Mouse (Mus musculus): Measurements from ENCODE around the gene Slc16a12. TPM values are rescaled to one million over a fixed set of nuclear protein-coding genes. Genes with fewer than 3 reads are reported as not detected.

The Slc16a12 gene
- polyA plus RNA-seq, 1 experiment from 2014 or later = 12.2 TPM

GRCm38 (mm10) chr19:34707571-34707970 is 39.5 kb downstream of the Slc16a12 start:
- no peaks in the 10 kb centered on the region for H3K36me3 ChIP-seq (replicated peaks)
- H3K4me3 ChIP-seq (replicated peaks) = no peak overlapping the region
- WGBS (ENCODE audit: insufficient replicate concordance) = 52% methylated on average over 2 of the region's 2 CpGs
- H3K9me3 ChIP-seq (replicated peaks) = no peaks in the 10 kb centered on the region
- no peaks in the 10 kb centered on the region for H3K27me3 ChIP-seq
- H3K4me2 ChIP-seq = no peak overlapping the region
- no peak overlapping the region for H3K27ac ChIP-seq (replicated peaks)
- no peaks in the 10 kb centered on the region for H3K4me1 ChIP-seq (replicated peaks)
- H3K9ac ChIP-seq = no peak overlapping the region
- no peak for ATAC-seq (ENCODE audit: insufficient read depth)

- H3K4me2 ChIP-seq = no peak overlapping the region
- H3K27ac ChIP-seq (replicated peaks) = no peak overlapping the region
- H3K4me3 ChIP-seq (replicated peaks) = no peak overlapping the region
- ATAC-seq (ENCODE audit: insufficient read depth) = no peak
- no peaks in the 10 kb centered on the region for H3K27me3 ChIP-seq
- H3K9me3 ChIP-seq (replicated peaks) = no peaks in the 10 kb centered on the region
- 55% methylated on average over 6 of the region's 6 CpGs for WGBS (ENCODE audit: insufficient replicate concordance)
- no peaks in the 10 kb centered on the region for H3K36me3 ChIP-seq (replicated peaks)
- H3K9ac ChIP-seq = no peak overlapping the region
- no peaks in the 10 kb centered on the region for H3K4me1 ChIP-seq (replicated peaks)
Measured at GRCm38 (mm10) chr19:34706261-34706660, 40.8 kb downstream of the Slc16a12 start.

GRCm38 (mm10) chr19:34705141-34705540 is 41.9 kb downstream of the Slc16a12 start:
- Histone ChIP-seq H3K4me3 (replicated peaks) (no peak overlapping the region), H3K9ac (no peak overlapping the region), H3K9me3 (replicated peaks) (no peaks in the 10 kb centered on the region), H3K27ac (replicated peaks) (no peak overlapping the region), H3K36me3 (replicated peaks) (no peaks in the 10 kb centered on the region), H3K27me3 (no peaks in the 10 kb centered on the region), H3K4me2 (no peak overlapping the region), H3K4me1 (replicated peaks) (no peaks in the 10 kb centered on the region)
- WGBS (ENCODE audit: insufficient replicate concordance) = 82% methylated on average over 1 of the region's 1 CpGs
- no peak for ATAC-seq (ENCODE audit: insufficient read depth)

- Histone ChIP-seq H3K4me3 (replicated peaks) (no peak overlapping the region), H3K9me3 (replicated peaks) (no peaks in the 10 kb centered on the region), H3K36me3 (replicated peaks) (no peaks in the 10 kb centered on the region), H3K4me2 (no peak overlapping the region), H3K9ac (no peak overlapping the region), H3K27me3 (no peaks in the 10 kb centered on the region), H3K27ac (replicated peaks) (no peak overlapping the region), H3K4me1 (replicated peaks) (no peaks in the 10 kb centered on the region)
- 69% methylated on average over 2 of the region's 2 CpGs for WGBS (ENCODE audit: insufficient replicate concordance)
- ATAC-seq (ENCODE audit: insufficient read depth) = no peak
Measured at GRCm38 (mm10) chr19:34699300-34699699, 47.8 kb downstream of the Slc16a12 start.

- Histone ChIP-seq H3K9ac (no peak overlapping the region), H3K36me3 (replicated peaks) (no peaks in the 10 kb centered on the region), H3K27me3 (no peaks in the 10 kb centered on the region), H3K4me3 (replicated peaks) (no peak overlapping the region), H3K9me3 (replicated peaks) (no peaks in the 10 kb centered on the region), H3K4me2 (no peak overlapping the region), H3K4me1 (replicated peaks) (no peaks in the 10 kb centered on the region), H3K27ac (replicated peaks) (no peak overlapping the region)
- WGBS (ENCODE audit: insufficient replicate concordance) = 57% methylated on average over 1 of the region's 1 CpGs
- ATAC-seq (ENCODE audit: insufficient read depth) = no peak
Measured at GRCm38 (mm10) chr19:34698852-34699251, 48.2 kb downstream of the Slc16a12 start.

- Histone ChIP-seq H3K4me3 (replicated peaks) (no peak overlapping the region), H3K27me3 (no peaks in the 10 kb centered on the region), H3K36me3 (replicated peaks) (no peaks in the 10 kb centered on the region), H3K4me2 (no peak overlapping the region), H3K9ac (no peak overlapping the region), H3K9me3 (replicated peaks) (no peaks in the 10 kb centered on the region), H3K27ac (replicated peaks) (no peak overlapping the region), H3K4me1 (replicated peaks) (no peaks in the 10 kb centered on the region)
- no peak for ATAC-seq (ENCODE audit: insufficient read depth)
- WGBS (ENCODE audit: insufficient replicate concordance) = 53% methylated on average over 3 of the region's 3 CpGs
Measured at GRCm38 (mm10) chr19:34698432-34698831, 48.7 kb downstream of the Slc16a12 start.

GRCm38 (mm10) chr19:34697461-34697860 is 49.6 kb downstream of the Slc16a12 start:
- Histone ChIP-seq H3K27me3 (no peaks in the 10 kb centered on the region), H3K27ac (replicated peaks) (no peak overlapping the region), H3K9ac (no peak overlapping the region), H3K4me2 (no peak overlapping the region), H3K4me1 (replicated peaks) (no peaks in the 10 kb centered on the region), H3K9me3 (replicated peaks) (no peaks in the 10 kb centered on the region), H3K36me3 (replicated peaks) (no peaks in the 10 kb centered on the region), H3K4me3 (replicated peaks) (no peak overlapping the region)
- ATAC-seq (ENCODE audit: insufficient read depth) = no peak
- WGBS (ENCODE audit: insufficient replicate concordance) = 46% methylated on average over 2 of the region's 2 CpGs

- H3K4me3 ChIP-seq (replicated peaks) = no peak overlapping the region
- ATAC-seq (ENCODE audit: insufficient read depth) = 0 out of 2 replicates have a peak, but pooled peaks have one; percentile 18
- H3K9me3 ChIP-seq (replicated peaks) = no peaks in the 10 kb centered on the region
- H3K9ac ChIP-seq = no peak overlapping the region
- H3K27me3 ChIP-seq = no peaks in the 10 kb centered on the region
- 61% methylated on average over 8 of the region's 8 CpGs for WGBS (ENCODE audit: insufficient replicate concordance)
- no peak overlapping the region for H3K4me2 ChIP-seq
- no peaks in the 10 kb centered on the region for H3K36me3 ChIP-seq (replicated peaks)
- H3K27ac ChIP-seq (replicated peaks) = no peak overlapping the region
- H3K4me1 ChIP-seq (replicated peaks) = no peaks in the 10 kb centered on the region
Measured at GRCm38 (mm10) chr19:34696352-34696986, 50.6 kb downstream of the Slc16a12 start.

- 65% methylated on average over 6 of the region's 6 CpGs for WGBS (ENCODE audit: insufficient replicate concordance)
- H3K36me3 ChIP-seq (replicated peaks) = no peaks in the 10 kb centered on the region
- no peaks in the 10 kb centered on the region for H3K4me1 ChIP-seq (replicated peaks)
- H3K27ac ChIP-seq (replicated peaks) = no peak overlapping the region
- no peaks in the 10 kb centered on the region for H3K9me3 ChIP-seq (replicated peaks)
- ATAC-seq (ENCODE audit: insufficient read depth) = no peak
- H3K9ac ChIP-seq = no peak overlapping the region
- H3K27me3 ChIP-seq = no peaks in the 10 kb centered on the region
- H3K4me2 ChIP-seq = no peak overlapping the region
- H3K4me3 ChIP-seq (replicated peaks) = no peak overlapping the region
Measured at GRCm38 (mm10) chr19:34691402-34691801, 55.7 kb downstream of the Slc16a12 start.

GRCm38 (mm10) chr19:34685530-34685929 is 61.6 kb downstream of the Slc16a12 start:
- Histone ChIP-seq H3K36me3 (replicated peaks) (no peaks in the 10 kb centered on the region), H3K4me2 (no peak overlapping the region), H3K27ac (replicated peaks) (no peak overlapping the region), H3K4me3 (replicated peaks) (no peak overlapping the region), H3K4me1 (replicated peaks) (no peaks in the 10 kb centered on the region), H3K9me3 (replicated peaks) (no peaks in the 10 kb centered on the region), H3K27me3 (no peaks in the 10 kb centered on the region), H3K9ac (no peak overlapping the region)
- WGBS (ENCODE audit: insufficient replicate concordance) = 86% methylated on average over 1 of the region's 1 CpGs
- ATAC-seq (ENCODE audit: insufficient read depth) = no peak

- Histone ChIP-seq H3K36me3 (replicated peaks) (no peaks in the 10 kb centered on the region), H3K27ac (replicated peaks) (no peak overlapping the region), H3K9ac (no peak overlapping the region), H3K4me2 (no peak overlapping the region), H3K27me3 (no peaks in the 10 kb centered on the region), H3K4me3 (replicated peaks) (no peak overlapping the region), H3K9me3 (replicated peaks) (no peaks in the 10 kb centered on the region), H3K4me1 (replicated peaks) (no peaks in the 10 kb centered on the region)
- WGBS (ENCODE audit: insufficient replicate concordance) = 30% methylated on average over 1 of the region's 1 CpGs
- no peak for ATAC-seq (ENCODE audit: insufficient read depth)
Measured at GRCm38 (mm10) chr19:34684857-34685256, 62.2 kb downstream of the Slc16a12 start.

- no peaks in the 10 kb centered on the region for H3K27me3 ChIP-seq
- no peak overlapping the region for H3K4me2 ChIP-seq
- ATAC-seq (ENCODE audit: insufficient read depth) = no peak
- no peak overlapping the region for H3K27ac ChIP-seq (replicated peaks)
- WGBS (ENCODE audit: insufficient replicate concordance) = 39% methylated on average over 4 of the region's 4 CpGs
- H3K9ac ChIP-seq = no peak overlapping the region
- no peak overlapping the region for H3K4me3 ChIP-seq (replicated peaks)
- H3K36me3 ChIP-seq (replicated peaks) = no peaks in the 10 kb centered on the region
- no peaks in the 10 kb centered on the region for H3K9me3 ChIP-seq (replicated peaks)
- H3K4me1 ChIP-seq (replicated peaks) = no peaks in the 10 kb centered on the region
Measured at GRCm38 (mm10) chr19:34678428-34678827, 68.7 kb downstream of the Slc16a12 start.

Data from liver, embryonic 15.5 days (tissue).